In the genomic region with DNA sequence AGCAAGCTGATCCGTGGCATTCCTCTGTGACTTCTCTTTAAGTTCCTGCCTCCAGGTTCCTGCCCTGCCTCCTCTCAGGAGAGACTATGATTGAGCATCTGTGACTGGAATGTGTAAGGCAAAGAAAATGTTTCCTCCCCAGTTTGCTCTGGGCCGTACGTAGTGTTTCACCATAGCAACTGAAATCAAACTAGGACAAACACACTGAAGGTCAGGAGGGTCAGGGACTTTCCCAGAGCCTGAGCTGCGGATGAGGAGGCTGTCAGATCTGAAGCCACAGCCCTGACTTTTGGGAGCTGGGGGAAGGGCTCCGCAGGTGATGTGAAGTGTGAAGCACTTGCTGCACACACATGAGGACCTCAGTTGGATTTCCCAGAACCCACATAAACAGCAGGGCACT, we compare ENCODE assay signal across 10 mouse cellular contexts. TPM values are rescaled to one million over a fixed set of nuclear protein-coding genes. Genes with fewer than 3 reads are reported as not detected.
DNase-seq lines count a peak whose midpoint lies in the region; ATAC-seq and TF ChIP-seq lines count a peak whose summit lies in the region.
"Had no signal": no experiment of that assay in that cellular context is flagged by ENCODE, and none has a peak within 500 bp of the region (broad histone marks: within the 10 kb centered on the region; RNA-seq: fewer than 3 reads in every experiment).

No protein-coding gene starts in this region.

- no peak for TF ChIP-seq CTCF in lung, adult 2 months (IDR thresholded peaks at IDR 0.05; ENCODE audit: insufficient read depth, low read length)

- no peak overlapping the region for H3K4me2 ChIP-seq in liver, embryonic 12.5 days
- no peak overlapping the region for H3K4me2 ChIP-seq in forebrain, embryonic 13.5 days
- H3K4me2 ChIP-seq: limb, embryonic 15.5 days had no signal

- ATAC-seq in liver, embryonic 12.5 days: peak; percentile 50
- no peak for ATAC-seq in forebrain, embryonic 13.5 days
- no peak for ATAC-seq in erythroid progenitor cell, adult 5-6 weeks (replicated peaks; ENCODE audit: low FRiP score, poor library complexity, severe bottlenecking)

- WGBS in lung, adult 2 months: 15% methylated on average over 5 of the region's 5 CpGs
- 51% methylated on average over 5 of the region's 5 CpGs for WGBS in liver, embryonic 12.5 days (ENCODE audit: insufficient replicate concordance)
- 54% methylated on average over 5 of the region's 5 CpGs for WGBS in forebrain, embryonic 13.5 days

- H3K9ac ChIP-seq in liver, embryonic 12.5 days: no peak overlapping the region
- H3K9ac ChIP-seq in forebrain, embryonic 13.5 days: no peak overlapping the region
- H3K9ac ChIP-seq: limb, embryonic 15.5 days had no signal

- H3K9me3 ChIP-seq in liver, embryonic 12.5 days (replicated peaks): no peaks in the 10 kb centered on the region
- H3K9me3 ChIP-seq in forebrain, embryonic 13.5 days (replicated peaks): no peaks in the 10 kb centered on the region
- H3K9me3 ChIP-seq: limb, embryonic 15.5 days had no signal

- no peaks in the 10 kb centered on the region for H3K27me3 ChIP-seq in liver, embryonic 12.5 days (replicated peaks)
- H3K27me3 ChIP-seq in forebrain, embryonic 13.5 days: no peaks in the 10 kb centered on the region
- H3K27me3 ChIP-seq: limb, embryonic 15.5 days had no signal

- H3K36me3 ChIP-seq in liver, embryonic 12.5 days: no peaks in the 10 kb centered on the region
- H3K36me3 ChIP-seq in forebrain, embryonic 13.5 days (ENCODE audit: poor library complexity, severe bottlenecking): no peaks in the 10 kb centered on the region
- H3K36me3 ChIP-seq: limb, embryonic 15.5 days had no signal

- peak; percentile 76 to 84 for DNase-seq in lung, adult 18-20 months
- DNase-seq in lung, adult 2 months: no peak
- DNase-seq in adrenal gland, postnatal 14 days: peak; percentile 74
- DNase-seq in yolk sac, embryonic 10.5 days (ENCODE audit: low spot score): peak; percentile 80
- DNase-seq: kidney, postnatal 14 days; right cerebral cortex, postnatal 25 days had no signal

- TF ChIP-seq POLR2A in lung, adult 2 months (IDR thresholded peaks at IDR 0.05; ENCODE audit: borderline replicate concordance, extremely low read depth, low read depth, low read length): no peak

- H3K4me1 ChIP-seq in lung, adult 2 months (ENCODE audit: control insufficient read depth, insufficient read depth, low read length): peaks cover 27% of the 10 kb centered on the region
- H3K4me1 ChIP-seq in liver, embryonic 12.5 days: peaks cover 25% of the 10 kb centered on the region
- H3K4me1 ChIP-seq in forebrain, embryonic 13.5 days: peaks cover 37% of the 10 kb centered on the region

- no peak overlapping the region for H3K4me3 ChIP-seq in lung, adult 2 months (replicated peaks; ENCODE audit: extremely low read depth, low read depth, low read length)
- no peak overlapping the region for H3K4me3 ChIP-seq in liver, embryonic 12.5 days
- H3K4me3 ChIP-seq in forebrain, embryonic 13.5 days: no peak overlapping the region
- H3K4me3 ChIP-seq: limb, embryonic 15.5 days had no signal

- 0 out of 2 replicates have a peak overlapping the region, but pooled peaks have one; percentile 27 for H3K27ac ChIP-seq in liver, embryonic 12.5 days
- no peak overlapping the region for H3K27ac ChIP-seq in forebrain, embryonic 13.5 days
- H3K27ac ChIP-seq: limb, embryonic 15.5 days had no signal

RNA-seq across cellular contexts. Expression of a gene that starts 20.7 kb away (rescaled TPM):
- polyA plus RNA-seq in lung, adult 2 months (2012; rRNA removed): 41.1 and 42.1 TPM in 2 replicates
- 8.2 and 8.5 TPM in 2 replicates for total RNA-seq in adrenal gland, postnatal 14 days (2021)
- polyA plus RNA-seq in liver, embryonic 12.5 days (2016; fragmentation: Nextera tagmentation; extraction: Ambion mirVana): 11.1 and 11.8 TPM in 2 replicates
- 88.9 and 99.0 TPM in 2 replicates for polyA plus RNA-seq in forebrain, embryonic 13.5 days (2015; fragmentation: Nextera tagmentation; extraction: Ambion mirVana)
- 1.3 and 4.7 TPM in 2 replicates for total RNA-seq in erythroid progenitor cell, adult 5-6 weeks (2015; ENCODE audit: low replicate concordance)
- total RNA-seq in erythroid progenitor cell, adult 5-6 weeks (2017; ENCODE audit: low replicate concordance): 1.8 and 3.6 TPM in 2 replicates

RNA-seq across cellular contexts. Expression of a gene that starts 37.0 kb away (rescaled TPM):
- polyA plus RNA-seq in lung, adult 2 months (2012; rRNA removed): 34.5 and 40.5 TPM in 2 replicates
- 1.6 and 2.4 TPM in 2 replicates for total RNA-seq in adrenal gland, postnatal 14 days (2021)
- 1.3 and 1.9 TPM in 2 replicates for polyA plus RNA-seq in liver, embryonic 12.5 days (2016; fragmentation: Nextera tagmentation; extraction: Ambion mirVana)
- 0.71 and 0.87 TPM in 2 replicates for polyA plus RNA-seq in forebrain, embryonic 13.5 days (2015; fragmentation: Nextera tagmentation; extraction: Ambion mirVana)
- total RNA-seq in erythroid progenitor cell, adult 5-6 weeks (2015; ENCODE audit: low replicate concordance): not detected in 2 replicates
- 0.26 TPM in 1 of 2 replicates, not detected in the other for total RNA-seq in erythroid progenitor cell, adult 5-6 weeks (2017; ENCODE audit: low replicate concordance)

RNA-seq across cellular contexts. Expression of a gene that starts 48.3 kb away (rescaled TPM):
- polyA plus RNA-seq in lung, adult 2 months (2012; rRNA removed): 2.2 and 4.1 TPM in 2 replicates
- total RNA-seq in adrenal gland, postnatal 14 days (2021): 0.26 and 0.33 TPM in 2 replicates
- 0.05 and 0.08 TPM in 2 replicates for polyA plus RNA-seq in liver, embryonic 12.5 days (2016; fragmentation: Nextera tagmentation; extraction: Ambion mirVana)
- not detected in 2 replicates for polyA plus RNA-seq in forebrain, embryonic 13.5 days (2015; fragmentation: Nextera tagmentation; extraction: Ambion mirVana)
- total RNA-seq in erythroid progenitor cell, adult 5-6 weeks (2015; ENCODE audit: low replicate concordance): not detected in 2 replicates
- total RNA-seq in erythroid progenitor cell, adult 5-6 weeks (2017; ENCODE audit: low replicate concordance): not detected in 2 replicates

Comparison
In these comparisons a context has a peak if more than half of its experiments do, and no peak if none do; other contexts are left out.
1. RNA of a gene that starts 37.0 kb away (polyA plus RNA-seq): 34.5 to 40.5 TPM in lung, adult 2 months; 1.3 to 1.9 TPM in liver, embryonic 12.5 days and 0.71 to 0.87 TPM in forebrain, embryonic 13.5 days; every median in the first group is over 10 times any median in the second.